ENCODE assay signal across 8 mouse cellular contexts in genomic region chr4:3052314-3053059, GRCm38 (mm10).
DNase-seq lines count a peak whose midpoint lies in the region; ATAC-seq lines count a peak whose summit lies in the region.

No protein-coding gene starts in this region.

- no peak overlapping the region for H3K4me3 ChIP-seq in intestine, embryonic 16.5 days (ENCODE audit: low read length)
- H3K4me3 ChIP-seq in midbrain, embryonic 13.5 days (replicated peaks) = no peak overlapping the region

- no peak overlapping the region for H3K4me2 ChIP-seq in intestine, embryonic 16.5 days (ENCODE audit: low read depth, low read length)
- no peak overlapping the region for H3K4me2 ChIP-seq in midbrain, embryonic 13.5 days (replicated peaks)

- H3K9ac ChIP-seq in intestine, embryonic 16.5 days (ENCODE audit: low read depth, low read length) = no peak overlapping the region
- H3K9ac ChIP-seq in midbrain, embryonic 13.5 days (replicated peaks) = no peak overlapping the region

- H3K9me3 ChIP-seq in intestine, embryonic 16.5 days (ENCODE audit: control insufficient read depth, low read length) = peaks cover 53% of the 10 kb centered on the region
- H3K9me3 ChIP-seq in midbrain, embryonic 13.5 days = peaks cover 66% of the 10 kb centered on the region

- H3K4me1 ChIP-seq in intestine, embryonic 16.5 days (ENCODE audit: control insufficient read depth, insufficient read depth, low read length) = no peaks in the 10 kb centered on the region
- no peaks in the 10 kb centered on the region for H3K4me1 ChIP-seq in midbrain, embryonic 13.5 days (replicated peaks)

- peak; percentile 0 for DNase-seq in cerebellum, adult 11-12 months
- no peak for DNase-seq in cerebellum, adult 8-10 months
- DNase-seq in thymus, postnatal 25 days = peak; percentile 0
- DNase-seq in thymus, postnatal 0 days (ENCODE audit: low spot score) = no peak
- DNase-seq in layer of hippocampus, adult 9-11 months = no peak

- no peaks in the 10 kb centered on the region for H3K36me3 ChIP-seq in intestine, embryonic 16.5 days (ENCODE audit: control insufficient read depth, insufficient read depth, low read length)
- no peaks in the 10 kb centered on the region for H3K36me3 ChIP-seq in midbrain, embryonic 13.5 days

- H3K27ac ChIP-seq in intestine, embryonic 16.5 days (ENCODE audit: low read length) = no peak overlapping the region
- H3K27ac ChIP-seq in midbrain, embryonic 13.5 days = no peak overlapping the region

- WGBS in intestine, embryonic 16.5 days = 82% methylated on average over 4 of the region's 4 CpGs
- 82% methylated on average over 4 of the region's 4 CpGs for WGBS in midbrain, embryonic 13.5 days

- peak; percentile 22; the same call in 1 of the 2 replicates for ATAC-seq in intestine, embryonic 16.5 days
- ATAC-seq in midbrain, embryonic 13.5 days = peak; percentile 24; the same call in 1 of the 2 replicates
- no peak for ATAC-seq in erythroid progenitor cell, adult 5-6 weeks (replicated peaks; ENCODE audit: low FRiP score, poor library complexity, severe bottlenecking)

- no peaks in the 10 kb centered on the region for H3K27me3 ChIP-seq in intestine, embryonic 16.5 days (replicated peaks; ENCODE audit: control insufficient read depth, insufficient read depth, low read length)
- H3K27me3 ChIP-seq in midbrain, embryonic 13.5 days = no peaks in the 10 kb centered on the region

Comparison
In these comparisons a context has a peak if more than half of its experiments do, and no peak if none do; other contexts are left out.
1. DNase-seq: peak in cerebellum, adult 11-12 months (single experiment) and thymus, postnatal 25 days (single experiment); none in cerebellum, adult 8-10 months (single experiment), thymus, postnatal 0 days (single experiment) and layer of hippocampus, adult 9-11 months (single experiment).